Mouse (Mus musculus): Measurements from ENCODE around the gene Sema4g. TPM values are rescaled to one million over a fixed set of nuclear protein-coding genes. Genes with fewer than 3 reads are reported as not detected.
"Not testable (repeated sequence)": the region's sequence is repeated elsewhere in the genome, so short reads cannot be mapped to it uniquely, and the experiment has no call there.

The Sema4g gene
- polyA plus RNA-seq, 1 experiment from 2014 or later = 16.5 TPM

DNA sequence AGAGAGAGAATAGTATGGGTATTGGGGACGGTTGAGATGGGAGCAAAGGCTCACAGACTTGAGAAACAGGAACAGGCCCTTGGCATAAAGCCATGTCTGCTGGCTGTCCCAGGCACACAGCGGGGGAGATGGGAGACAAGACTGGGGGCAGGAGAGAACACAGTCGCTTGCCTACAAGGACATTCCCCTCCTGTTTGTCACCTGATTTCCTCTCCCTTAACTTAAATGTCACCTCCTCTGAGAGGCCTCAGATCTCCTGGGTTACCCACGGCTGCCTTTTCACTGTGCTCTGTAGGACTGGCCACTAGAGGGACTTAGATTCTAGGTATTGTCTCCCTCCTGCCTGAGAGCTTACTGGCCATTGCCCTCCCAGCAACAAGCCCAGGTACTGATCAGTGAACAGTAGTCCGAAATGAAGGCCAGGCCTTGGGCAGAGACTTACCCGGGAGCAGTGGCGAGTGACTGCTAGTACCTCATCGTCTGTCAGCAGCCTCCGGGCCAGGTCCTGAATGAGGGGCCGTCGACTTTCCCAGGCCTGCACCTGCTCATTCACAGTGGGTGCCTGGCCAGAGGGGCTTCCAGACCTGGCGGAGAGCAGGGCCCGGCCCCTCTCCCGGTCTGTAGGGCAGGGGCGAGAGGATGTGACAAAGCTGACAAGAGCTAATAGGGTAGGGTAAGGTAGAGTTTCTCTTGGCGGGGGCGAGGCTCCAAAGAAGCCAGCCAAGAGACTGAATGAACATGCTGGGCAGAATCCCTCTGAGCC is 43.9 kb downstream of the Sema4g start:
- no peak overlapping the region for H3K4me2 ChIP-seq (ENCODE audit: low read length)
- no peak for ATAC-seq
- H3K9me3 ChIP-seq (replicated peaks; ENCODE audit: control insufficient read depth, low read length, poor library complexity, severe bottlenecking) = no peaks in the 10 kb centered on the region
- H3K4me1 ChIP-seq (ENCODE audit: control insufficient read depth, insufficient read depth, low read length) = 0 out of 2 replicates have a peak, but pooled peaks cover 2% of the 10 kb centered on the region
- 49% methylated on average over 17 of the region's 17 CpGs for WGBS
- no peak overlapping the region for H3K9ac ChIP-seq (ENCODE audit: low read depth, low read length)
- no peak overlapping the region for H3K27ac ChIP-seq (ENCODE audit: low read length)
- H3K36me3 ChIP-seq (ENCODE audit: control insufficient read depth, insufficient read depth, low read length) = 0 out of 2 replicates have a peak, but pooled peaks cover 1% of the 10 kb centered on the region
- no peak overlapping the region for H3K4me3 ChIP-seq (ENCODE audit: low read depth, low read length)
- H3K27me3 ChIP-seq (ENCODE audit: control insufficient read depth, insufficient read depth, low read depth, low read length) = no peaks in the 10 kb centered on the region

DNA sequence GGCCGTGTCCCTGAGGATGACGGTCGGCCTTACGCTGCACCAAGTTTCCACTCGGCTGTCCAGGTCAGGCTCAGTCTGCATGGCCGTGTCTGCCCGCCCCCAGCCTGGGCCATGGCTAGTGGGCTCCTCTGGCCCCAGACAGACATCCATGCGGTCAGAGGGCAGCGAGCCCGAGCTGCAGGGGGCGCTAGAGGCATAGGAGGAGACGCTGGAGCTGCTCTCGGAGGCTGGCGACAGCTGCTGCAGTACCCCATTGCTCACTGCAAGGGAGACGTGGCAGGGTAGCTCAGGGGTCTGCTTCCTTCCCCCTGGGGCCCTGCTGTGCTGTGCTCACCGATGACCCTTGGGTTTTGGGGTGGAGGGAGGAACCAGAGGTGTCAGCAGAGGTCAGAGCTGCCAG is 48.0 kb downstream of the Sema4g start:
- H3K4me2 ChIP-seq (ENCODE audit: low read length) = no peak overlapping the region
- no peaks in the 10 kb centered on the region for H3K27me3 ChIP-seq (ENCODE audit: control insufficient read depth, insufficient read depth, low read depth, low read length)
- H3K9me3 ChIP-seq (replicated peaks; ENCODE audit: control insufficient read depth, low read length, poor library complexity, severe bottlenecking) = no peaks in the 10 kb centered on the region
- WGBS = 29% methylated on average over 16 of the region's 16 CpGs
- no peak overlapping the region for H3K9ac ChIP-seq (ENCODE audit: low read depth, low read length)
- no peak for ATAC-seq
- H3K27ac ChIP-seq (ENCODE audit: low read length) = no peak overlapping the region
- H3K4me3 ChIP-seq (ENCODE audit: low read depth, low read length) = no peak overlapping the region
- H3K36me3 ChIP-seq (ENCODE audit: control insufficient read depth, insufficient read depth, low read length) = no peaks in the 10 kb centered on the region
- H3K4me1 ChIP-seq (ENCODE audit: control insufficient read depth, insufficient read depth, low read length) = 0 out of 2 replicates have a peak, but pooled peaks cover 2% of the 10 kb centered on the region

DNA sequence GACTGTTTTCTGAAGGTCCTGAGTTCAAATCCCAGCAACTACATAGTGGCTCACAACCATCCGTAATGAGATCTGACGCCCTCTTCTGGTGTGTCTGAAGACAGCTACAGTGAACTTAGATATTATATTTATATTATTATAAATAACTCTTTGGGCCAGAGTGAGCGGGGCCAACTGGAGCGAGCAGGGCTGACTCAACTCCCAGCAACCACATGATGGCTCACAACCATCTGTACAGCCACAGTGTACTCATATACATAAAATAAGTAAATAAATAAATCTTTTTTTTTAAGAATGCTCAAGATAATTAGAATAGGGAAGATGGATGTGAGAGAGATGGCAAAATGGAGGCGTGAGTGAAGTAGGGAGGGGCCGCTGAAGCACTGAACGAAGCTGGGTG is 49.3 kb downstream of the Sema4g start:
- not testable (repeated sequence) for H3K4me2 ChIP-seq (ENCODE audit: low read length); H3K9ac ChIP-seq (ENCODE audit: low read depth, low read length); ATAC-seq; H3K27ac ChIP-seq (ENCODE audit: low read length); H3K4me1 ChIP-seq (ENCODE audit: control insufficient read depth, insufficient read depth, low read length); H3K36me3 ChIP-seq (ENCODE audit: control insufficient read depth, insufficient read depth, low read length); H3K27me3 ChIP-seq (ENCODE audit: control insufficient read depth, insufficient read depth, low read depth, low read length); H3K9me3 ChIP-seq (replicated peaks; ENCODE audit: control insufficient read depth, low read length, poor library complexity, severe bottlenecking); H3K4me3 ChIP-seq (ENCODE audit: low read depth, low read length)
- WGBS = 93% methylated on average over 7 of the region's 7 CpGs

DNA sequence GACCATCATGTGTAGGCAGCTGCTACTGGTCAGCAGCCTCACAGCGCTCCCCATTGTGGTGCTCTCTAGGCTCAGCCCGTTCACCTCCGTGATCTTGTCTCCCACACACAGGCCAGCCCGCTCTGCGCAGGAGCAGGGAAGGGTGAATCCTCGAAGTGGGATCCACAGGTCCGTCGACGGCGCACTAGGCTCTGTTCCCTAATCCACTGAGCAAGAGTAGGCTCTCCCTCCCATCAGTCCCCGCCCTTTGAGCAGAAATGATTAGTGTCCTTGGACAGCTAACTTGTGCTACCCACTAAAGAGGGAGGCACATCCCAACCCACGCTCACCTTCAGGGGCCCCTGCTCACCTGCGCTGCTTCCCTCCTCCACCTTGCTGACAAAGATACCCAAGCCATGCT is 51.3 kb downstream of the Sema4g start:
- no peak for ATAC-seq
- WGBS = 59% methylated on average over 13 of the region's 13 CpGs

DNA sequence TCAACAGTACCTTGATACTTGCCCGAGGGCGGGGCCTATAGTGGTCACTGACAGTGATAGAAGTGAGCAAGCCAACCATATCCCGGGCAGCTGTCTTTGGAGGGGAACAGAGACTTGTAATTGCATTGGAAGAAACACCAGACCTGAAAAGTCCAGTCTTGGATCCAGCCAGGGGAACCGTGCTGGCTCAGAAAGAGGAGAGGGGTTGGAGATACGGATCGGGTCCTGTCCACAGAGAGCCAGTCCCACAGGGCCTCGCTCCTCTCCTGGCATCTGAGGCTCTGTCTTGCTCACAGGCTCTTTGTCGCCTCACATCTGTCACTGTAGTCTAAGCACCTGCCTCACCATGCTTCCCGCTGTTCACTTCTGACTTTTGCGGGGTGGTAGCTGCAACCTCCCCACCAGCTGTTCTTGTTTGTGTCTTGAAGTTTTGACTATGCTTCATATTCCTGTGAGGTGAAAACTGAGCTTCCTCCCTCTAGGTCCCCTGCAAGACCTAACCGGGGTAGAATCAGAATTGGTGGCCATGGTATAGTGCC is 55.6 kb downstream of the Sema4g start:
- peaks cover 18% of the 10 kb centered on the region for H3K4me1 ChIP-seq (ENCODE audit: control insufficient read depth, insufficient read depth, low read length)
- H3K9me3 ChIP-seq (replicated peaks; ENCODE audit: control insufficient read depth, low read length, poor library complexity, severe bottlenecking) = no peaks in the 10 kb centered on the region
- H3K27me3 ChIP-seq (ENCODE audit: control insufficient read depth, insufficient read depth, low read depth, low read length) = peaks cover 5% of the 10 kb centered on the region; the same call in 1 of the 2 replicates
- WGBS = 62% methylated on average over 11 of the region's 11 CpGs
- no peak for ATAC-seq
- H3K9ac ChIP-seq (ENCODE audit: low read depth, low read length) = no peak overlapping the region
- H3K27ac ChIP-seq (ENCODE audit: low read length) = no peak overlapping the region
- no peak overlapping the region for H3K4me3 ChIP-seq (ENCODE audit: low read depth, low read length)
- no peak overlapping the region for H3K4me2 ChIP-seq (ENCODE audit: low read length)
- no peaks in the 10 kb centered on the region for H3K36me3 ChIP-seq (ENCODE audit: control insufficient read depth, insufficient read depth, low read length)

More for the DNA sequence above, 51.3 kb downstream of the Sema4g start:
- H3K27ac ChIP-seq (ENCODE audit: low read length) = no peak overlapping the region
- H3K4me3 ChIP-seq (ENCODE audit: low read depth, low read length) = no peak overlapping the region
- H3K9me3 ChIP-seq (replicated peaks; ENCODE audit: control insufficient read depth, low read length, poor library complexity, severe bottlenecking) = no peaks in the 10 kb centered on the region
- peaks cover 1% of the 10 kb centered on the region; the same call in 1 of the 2 replicates for H3K27me3 ChIP-seq (ENCODE audit: control insufficient read depth, insufficient read depth, low read depth, low read length)
- H3K36me3 ChIP-seq (ENCODE audit: control insufficient read depth, insufficient read depth, low read length) = no peaks in the 10 kb centered on the region
- H3K4me1 ChIP-seq (ENCODE audit: control insufficient read depth, insufficient read depth, low read length) = no peaks in the 10 kb centered on the region
- no peak overlapping the region for H3K4me2 ChIP-seq (ENCODE audit: low read length)
- H3K9ac ChIP-seq (ENCODE audit: low read depth, low read length) = peak overlapping the region; percentile 38; the same call in 1 of the 2 replicates

DNA sequence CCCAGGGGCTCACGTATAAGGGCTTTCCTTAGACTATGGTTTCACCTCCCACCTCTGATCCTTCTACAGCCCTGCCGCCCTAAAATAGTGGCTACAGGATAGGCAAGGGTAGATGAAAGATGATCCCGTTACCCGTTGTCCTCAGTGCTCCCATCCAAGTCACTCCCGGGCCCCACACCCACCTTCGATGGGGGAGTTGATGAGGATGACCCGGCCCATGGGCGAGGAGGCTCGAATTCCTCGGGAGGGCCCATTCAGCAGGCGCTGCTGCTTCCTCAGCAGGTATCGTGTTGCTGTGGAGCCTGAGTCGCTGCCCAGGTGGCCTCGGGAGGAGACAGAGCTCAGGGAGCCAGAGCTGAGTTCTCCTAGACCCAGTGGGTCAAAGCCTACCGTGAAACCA is 56.3 kb downstream of the Sema4g start:
- no peaks in the 10 kb centered on the region for H3K36me3 ChIP-seq (ENCODE audit: control insufficient read depth, insufficient read depth, low read length)
- H3K4me2 ChIP-seq (ENCODE audit: low read length) = peak overlapping the region; percentile 19; the same call in 1 of the 2 replicates
- no peak for ATAC-seq
- peaks cover 5% of the 10 kb centered on the region; the same call in 1 of the 2 replicates for H3K27me3 ChIP-seq (ENCODE audit: control insufficient read depth, insufficient read depth, low read depth, low read length)
- H3K27ac ChIP-seq (ENCODE audit: low read length) = no peak overlapping the region
- WGBS = 55% methylated on average over 15 of the region's 15 CpGs
- no peak overlapping the region for H3K4me3 ChIP-seq (ENCODE audit: low read depth, low read length)
- peaks cover 25% of the 10 kb centered on the region for H3K4me1 ChIP-seq (ENCODE audit: control insufficient read depth, insufficient read depth, low read length)
- no peak overlapping the region for H3K9ac ChIP-seq (ENCODE audit: low read depth, low read length)
- H3K9me3 ChIP-seq (replicated peaks; ENCODE audit: control insufficient read depth, low read length, poor library complexity, severe bottlenecking) = no peaks in the 10 kb centered on the region

DNA sequence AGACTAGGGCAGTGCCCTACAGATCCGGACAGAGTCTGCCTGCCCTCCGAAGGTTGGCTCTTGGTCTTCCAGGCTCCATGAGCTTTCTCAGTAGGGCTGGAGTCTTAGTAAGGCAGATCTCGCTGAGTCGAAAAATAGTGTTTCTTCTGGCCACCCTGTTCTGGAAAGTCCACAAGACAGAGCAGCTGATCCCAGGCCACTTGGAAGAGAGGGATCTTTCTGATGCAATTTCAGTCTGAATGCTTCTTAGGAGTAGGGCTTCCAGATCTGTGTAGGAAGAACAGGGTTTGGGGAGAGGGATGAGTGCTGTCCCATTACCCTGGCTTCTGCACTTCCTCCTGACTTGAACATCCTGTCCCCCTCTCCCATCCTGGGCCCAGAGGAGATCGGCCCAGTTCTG is 56.8 kb downstream of the Sema4g start, which contains the start of gene Pdzd7:
Gene Pdzd7 (minus strand): TSS at position 67 of the 400 bp plus-strand sequence.
- Histone ChIP-seq H3K36me3 (ENCODE audit: control insufficient read depth, insufficient read depth, low read length) (peaks cover 1% of the 10 kb centered on the region; the same call in 1 of the 2 replicates), H3K27ac (ENCODE audit: low read length) (peak within 1 kb of the TSS; percentile 92), H3K27me3 (ENCODE audit: control insufficient read depth, insufficient read depth, low read depth, low read length) (peaks cover 5% of the 10 kb centered on the region; the same call in 1 of the 2 replicates), H3K4me3 (ENCODE audit: low read depth, low read length) (peak within 1 kb of the TSS; percentile 59), H3K4me1 (ENCODE audit: control insufficient read depth, insufficient read depth, low read length) (peaks cover 25% of the 10 kb centered on the region), H3K9me3 (replicated peaks; ENCODE audit: control insufficient read depth, low read length, poor library complexity, severe bottlenecking) (no peaks in the 10 kb centered on the region), H3K9ac (ENCODE audit: low read depth, low read length) (peak within 1 kb of the TSS; percentile 72), H3K4me2 (ENCODE audit: low read length) (peak within 1 kb of the TSS; percentile 85)
- 75% methylated on average over 5 of the region's 5 CpGs for WGBS
- no peak for ATAC-seq

DNA sequence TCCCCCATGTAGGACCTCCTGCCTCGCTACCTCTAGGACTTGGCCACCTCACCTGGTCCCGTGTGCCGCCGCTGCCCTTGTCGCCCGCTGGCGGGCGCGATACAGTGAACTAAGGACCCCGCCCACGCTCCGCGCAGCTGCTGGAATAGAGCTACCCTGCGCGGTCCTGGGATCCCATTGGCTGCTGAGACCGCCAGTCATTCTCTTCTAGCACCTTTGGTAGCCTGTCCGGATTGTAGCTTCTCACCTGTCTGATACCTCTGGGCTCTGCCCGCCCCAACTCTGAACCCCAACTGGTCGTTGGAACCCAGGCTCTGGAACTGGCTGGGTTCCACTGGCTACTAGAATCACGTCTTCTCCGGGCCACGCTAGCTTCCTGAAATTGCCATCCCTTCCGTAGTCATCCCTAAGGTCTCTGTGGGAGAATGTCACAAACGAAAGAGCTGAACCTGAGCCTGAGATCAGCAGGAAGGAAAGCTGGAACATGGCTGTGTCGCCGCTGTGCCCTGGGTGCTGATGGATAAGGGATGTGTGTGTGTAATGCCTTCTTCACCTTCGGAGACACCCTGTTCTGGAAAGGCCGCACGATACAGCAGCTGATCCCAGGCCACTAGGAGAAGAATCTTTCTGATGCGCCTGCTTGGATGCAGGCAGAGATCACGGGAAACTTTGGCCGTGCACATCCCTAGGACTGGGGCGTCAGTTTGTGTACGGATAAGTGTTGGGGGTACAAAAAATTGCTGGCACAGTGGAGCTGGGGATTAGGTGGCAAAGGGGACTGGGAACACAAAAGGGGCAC is 57.8 kb downstream of the Sema4g start:
- H3K4me3 ChIP-seq (ENCODE audit: low read depth, low read length) = peak overlapping the region; percentile 59
- peaks cover 4% of the 10 kb centered on the region; the same call in 1 of the 2 replicates for H3K36me3 ChIP-seq (ENCODE audit: control insufficient read depth, insufficient read depth, low read length)
- H3K27ac ChIP-seq (ENCODE audit: low read length) = peak overlapping the region; percentile 92
- peaks cover 5% of the 10 kb centered on the region; the same call in 1 of the 2 replicates for H3K27me3 ChIP-seq (ENCODE audit: control insufficient read depth, insufficient read depth, low read depth, low read length)
- peak; percentile 82 for ATAC-seq
- peak overlapping the region; percentile 85 for H3K4me2 ChIP-seq (ENCODE audit: low read length)
- peak overlapping the region; percentile 72 for H3K9ac ChIP-seq (ENCODE audit: low read depth, low read length)
- H3K9me3 ChIP-seq (replicated peaks; ENCODE audit: control insufficient read depth, low read length, poor library complexity, severe bottlenecking) = no peaks in the 10 kb centered on the region
- WGBS = 2% methylated on average over 34 of the region's 34 CpGs
- H3K4me1 ChIP-seq (ENCODE audit: control insufficient read depth, insufficient read depth, low read length) = peaks cover 25% of the 10 kb centered on the region

All from midbrain, embryonic 16.5 days (tissue).